Mouse (Mus musculus) erythroid progenitor cell, adult 5-6 weeks (primary cell): Measurements from ENCODE around the gene Gabrb3. TPM values are rescaled to one million over a fixed set of nuclear protein-coding genes. Genes with fewer than 3 reads are reported as not detected.

Source experiments
- ATAC-seq: replicated peaks from 2 replicates; pipeline ENCODE4 v1.8.0; 2016; ENCODE audit warnings: moderate number of reproducible peaks, mild to moderate bottlenecking, moderate TSS enrichment, inconsistent platforms; ENCODE audit not compliant: poor library complexity, low FRiP score, severe bottlenecking
- total RNA-seq, 2 experiments: library from RNA; stranded (forward) in 1 of 2; stranded (reverse) in 1 of 2; fragments of 150-400 nt in 1 of 2; fragments of 186-747, 209-891 nt in 1 of 2; gene quantifications; 2 replicates each; pipeline versions ENCODE4 v1.2.3 to v1.2.4; 2015 to 2017; ENCODE audit warnings: low replicate concordance in 2 of 2

Gabrb3 gene
- total RNA-seq, 2 experiments from 2014 or later: not detected

DNA sequence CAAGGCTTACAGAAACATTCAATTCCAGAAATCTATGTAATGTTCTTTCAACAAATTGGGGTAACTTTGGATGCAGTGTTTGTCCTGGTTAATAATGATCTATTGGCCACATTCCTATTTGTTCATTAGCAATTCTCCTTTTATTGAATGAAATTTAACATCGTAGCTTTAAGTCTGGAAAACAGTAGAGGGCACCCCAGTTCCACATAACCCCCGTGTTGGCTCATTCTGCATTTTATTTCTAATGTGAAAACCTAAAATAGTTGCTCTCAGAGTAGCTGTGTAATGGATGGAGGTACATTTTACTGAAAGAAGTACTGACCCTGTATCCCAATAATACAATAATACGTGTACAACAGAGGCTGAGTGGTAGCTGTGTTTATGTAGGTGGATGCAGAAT lies 93.5 kb downstream of the Gabrb3 start:
- no peak for ATAC-seq

DNA sequence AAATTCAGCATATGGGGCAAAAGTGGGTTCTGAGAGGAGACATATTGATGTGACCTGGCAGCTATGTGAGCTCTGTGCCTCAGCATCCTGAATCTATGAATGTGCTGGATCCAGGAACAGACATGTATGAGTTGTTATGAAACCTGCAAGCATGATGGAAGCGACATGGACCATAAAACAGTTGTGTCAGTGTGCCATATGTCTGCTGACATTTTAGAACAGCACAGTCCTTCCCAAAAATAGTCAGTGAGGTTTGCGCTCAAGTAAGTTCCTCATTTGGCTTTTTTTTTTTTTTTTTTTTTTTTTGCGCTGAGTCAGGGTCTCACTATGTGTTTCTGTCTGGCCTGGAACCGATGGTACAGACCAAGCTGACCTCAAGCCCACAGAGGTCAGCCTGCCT lies 110.0 kb downstream of the Gabrb3 start:
- ATAC-seq: no peak

DNA sequence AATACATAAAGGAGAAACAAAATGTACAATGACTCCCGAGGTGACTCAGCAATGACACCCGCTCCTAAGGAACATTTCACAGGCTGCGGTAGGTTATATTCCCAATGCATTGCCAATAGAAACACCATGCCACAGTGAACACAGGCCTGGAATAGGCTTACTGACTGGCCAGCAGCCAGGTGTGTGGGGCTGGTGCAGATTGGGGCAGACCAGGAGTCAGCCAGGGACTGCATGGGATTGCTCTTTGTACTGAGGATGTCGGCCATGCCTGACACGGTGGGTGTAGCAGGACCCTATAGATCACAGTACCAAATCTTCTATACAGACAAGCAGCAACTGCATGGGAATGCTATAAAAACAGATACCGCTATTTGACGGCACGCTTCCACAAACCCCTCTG lies 110.5 kb downstream of the Gabrb3 start:
- ATAC-seq: no peak

DNA sequence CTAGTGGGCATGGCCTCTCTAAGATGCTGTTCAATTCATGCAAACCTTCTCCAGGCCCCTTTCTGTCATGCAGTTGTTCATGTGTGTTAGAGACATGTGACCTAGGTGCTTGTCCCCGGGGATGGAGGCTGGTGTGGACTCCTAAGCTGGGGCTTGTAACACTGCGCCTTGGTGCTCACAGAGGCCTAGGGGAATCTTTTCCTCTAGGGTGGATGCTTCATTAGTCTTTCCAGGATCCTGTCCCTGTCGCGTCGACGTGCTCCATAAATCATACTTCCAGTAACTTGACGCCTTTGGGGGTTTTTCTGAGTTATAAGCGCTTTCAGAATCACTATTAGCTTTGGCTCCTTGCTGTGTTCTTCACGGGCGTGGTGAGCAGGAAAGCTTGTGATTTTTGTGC lies 113.2 kb downstream of the Gabrb3 start:
- no peak for ATAC-seq

DNA sequence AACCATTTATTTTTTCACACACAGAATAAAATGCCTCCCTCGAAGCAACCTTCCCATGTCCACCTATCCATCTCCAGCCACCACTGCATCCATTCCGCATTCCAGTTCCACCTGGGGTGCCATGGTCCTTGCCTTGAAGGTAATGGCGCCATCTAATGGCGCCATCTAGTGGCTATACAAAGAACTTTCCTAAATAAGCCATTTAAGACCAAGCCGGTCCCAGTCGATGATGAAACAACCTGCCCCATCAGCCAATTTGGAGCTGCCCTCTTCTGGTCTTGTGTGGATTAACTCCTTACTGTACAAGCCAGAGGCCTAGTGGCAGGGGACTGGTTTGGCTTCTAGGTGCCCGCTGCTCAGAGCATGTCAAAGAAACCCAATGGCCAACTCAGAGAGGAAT lies 119.1 kb downstream of the Gabrb3 start:
- ATAC-seq: no peak

DNA sequence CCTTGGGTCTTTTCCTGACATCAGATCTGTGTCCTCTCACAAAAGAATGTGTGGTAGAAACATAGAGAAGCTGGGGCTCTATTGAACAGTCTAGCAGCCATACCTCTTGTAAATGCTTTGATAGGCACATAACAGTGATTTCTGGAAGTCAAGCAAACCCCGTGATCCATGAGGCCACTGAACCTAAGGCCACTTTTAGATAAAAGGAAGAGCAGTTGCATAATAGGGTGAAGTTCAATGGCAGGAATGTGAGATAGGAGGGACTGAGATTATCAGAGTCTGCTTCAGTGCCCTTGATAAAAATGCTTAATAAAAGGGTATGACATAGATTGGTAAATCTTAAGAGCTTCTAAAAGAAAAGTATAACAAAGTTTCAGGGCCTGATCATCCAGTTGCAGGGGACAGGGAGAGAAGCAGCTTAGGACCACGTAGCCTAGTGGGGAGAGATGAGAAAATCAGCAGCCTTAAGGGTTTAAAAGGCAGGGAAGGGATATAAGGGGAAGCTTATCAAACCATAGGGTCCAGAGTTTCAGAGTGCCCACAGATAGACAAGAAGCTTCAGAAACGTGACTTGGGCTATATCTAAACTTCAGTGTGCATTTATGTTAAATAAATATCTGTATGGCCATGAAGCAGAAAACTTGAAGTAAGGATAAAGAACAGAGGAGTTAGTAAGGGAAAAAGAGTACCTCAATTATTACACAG lies 141.4 kb downstream of the Gabrb3 start:
- no peak for ATAC-seq

DNA sequence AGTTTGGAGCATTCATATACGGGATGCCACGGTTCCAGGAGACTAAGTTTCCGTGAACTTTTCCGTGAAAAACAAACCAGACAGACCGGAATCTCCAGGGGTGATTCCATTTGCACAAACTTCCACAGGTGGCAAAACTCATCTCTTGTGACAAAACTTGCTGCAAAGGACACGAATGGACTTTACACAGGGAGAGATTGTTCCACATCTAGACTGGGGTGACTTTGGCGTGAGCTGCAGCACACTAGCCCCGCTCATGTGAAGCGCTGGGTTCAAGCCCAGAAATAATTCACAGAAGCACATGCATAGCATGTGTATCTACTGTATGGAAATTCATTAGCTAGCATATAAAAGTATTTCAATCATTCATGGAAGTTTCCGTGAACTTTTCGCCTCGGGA lies 144.9 kb downstream of the Gabrb3 start:
- no peak for ATAC-seq

DNA sequence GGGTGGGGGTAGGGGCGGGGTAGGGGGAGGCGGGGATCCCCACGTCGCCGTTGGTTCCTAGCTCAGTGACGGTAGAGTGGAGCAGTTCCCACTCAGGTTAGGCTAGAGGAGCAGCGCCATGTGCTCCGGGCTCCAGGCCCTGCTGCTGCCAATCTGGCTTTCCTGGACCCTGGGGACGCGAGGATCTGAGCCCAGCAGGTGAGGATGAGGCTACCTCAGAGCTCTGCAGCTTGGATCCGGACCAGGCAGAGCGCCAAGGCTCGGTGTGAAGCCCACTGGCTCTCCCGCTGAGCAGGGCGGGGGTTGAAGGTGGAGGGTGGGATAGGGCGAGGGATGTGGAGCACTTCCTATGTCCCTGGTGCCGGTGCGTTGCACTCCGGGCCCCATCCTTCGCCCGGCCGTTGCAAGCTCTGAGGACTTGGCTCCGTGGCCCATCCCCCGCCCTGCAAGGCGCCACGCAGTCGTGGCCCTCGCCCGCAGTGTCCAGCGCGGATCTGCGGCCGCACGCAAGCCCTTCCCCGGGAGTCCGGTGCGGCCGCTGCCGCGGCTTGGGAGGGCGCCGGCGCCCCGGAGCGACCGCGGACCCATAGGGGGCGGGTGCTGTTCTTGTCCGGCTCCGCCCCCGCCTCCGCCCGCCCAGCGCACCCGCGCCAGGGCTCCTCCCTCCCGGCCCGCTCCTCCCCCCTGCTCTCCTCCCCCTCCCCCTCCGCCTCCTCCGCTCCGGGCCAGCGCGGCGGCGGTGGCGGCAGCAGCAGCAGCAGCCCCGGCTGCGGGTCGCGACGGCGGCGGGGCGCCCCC lies 171.2 kb downstream of the Gabrb3 start:
- ATAC-seq: no peak

DNA sequence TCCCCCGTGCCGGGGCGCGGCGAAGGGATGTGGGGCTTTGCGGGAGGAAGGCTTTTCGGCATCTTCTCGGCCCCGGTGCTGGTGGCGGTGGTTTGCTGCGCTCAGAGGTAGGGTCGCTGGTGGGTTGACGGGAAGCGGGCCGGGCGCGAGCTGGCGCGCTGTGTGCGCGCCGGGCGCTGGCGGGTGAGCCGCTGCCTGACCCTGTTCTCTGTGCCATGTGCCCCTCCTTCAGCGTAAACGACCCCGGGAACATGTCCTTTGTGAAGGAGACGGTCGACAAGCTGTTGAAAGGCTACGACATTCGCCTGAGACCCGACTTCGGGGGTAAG lies 171.7 kb downstream of the Gabrb3 start:
- no peak for ATAC-seq

DNA sequence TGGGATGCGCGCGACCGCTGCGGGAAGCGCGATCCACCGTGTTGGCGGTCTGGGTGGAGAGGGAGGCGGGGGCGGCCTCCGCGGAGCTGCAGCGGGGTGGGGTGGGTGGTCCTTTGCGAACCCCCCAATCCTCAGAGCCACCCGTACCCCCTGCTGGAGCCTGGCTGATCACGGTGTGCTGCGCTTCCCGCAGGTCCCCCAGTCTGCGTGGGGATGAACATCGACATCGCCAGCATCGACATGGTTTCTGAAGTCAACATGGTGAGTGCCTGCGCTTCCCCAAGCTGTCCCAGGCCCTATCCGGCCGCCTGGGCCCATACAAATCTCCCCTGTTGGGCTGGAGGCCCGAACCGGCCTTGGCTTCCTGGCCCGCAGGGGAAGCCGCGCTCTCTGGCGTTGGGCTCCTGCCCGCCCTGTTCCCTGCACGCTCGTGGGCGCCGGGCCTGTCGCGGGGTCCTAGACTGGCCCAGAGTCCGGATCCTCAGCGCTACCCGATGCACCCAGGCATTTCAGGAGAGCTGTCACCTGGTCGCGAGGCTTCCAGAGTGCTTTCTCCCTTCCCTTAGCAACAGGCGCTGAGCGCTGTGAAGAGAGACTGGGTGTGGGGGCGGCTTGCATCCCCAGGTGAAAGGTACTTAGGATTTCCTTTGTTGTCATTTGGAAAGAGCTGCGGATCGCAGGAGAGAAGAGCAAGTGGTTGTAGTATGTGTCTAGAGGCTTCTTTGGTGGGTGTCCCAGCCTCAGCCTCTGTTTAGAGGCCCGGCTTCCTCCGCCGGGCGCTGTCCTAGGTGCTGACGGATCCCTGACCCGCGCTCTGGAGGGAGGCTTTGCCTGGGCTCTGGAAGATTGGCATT lies 172.3 kb downstream of the Gabrb3 start:
- ATAC-seq: no peak

DNA sequence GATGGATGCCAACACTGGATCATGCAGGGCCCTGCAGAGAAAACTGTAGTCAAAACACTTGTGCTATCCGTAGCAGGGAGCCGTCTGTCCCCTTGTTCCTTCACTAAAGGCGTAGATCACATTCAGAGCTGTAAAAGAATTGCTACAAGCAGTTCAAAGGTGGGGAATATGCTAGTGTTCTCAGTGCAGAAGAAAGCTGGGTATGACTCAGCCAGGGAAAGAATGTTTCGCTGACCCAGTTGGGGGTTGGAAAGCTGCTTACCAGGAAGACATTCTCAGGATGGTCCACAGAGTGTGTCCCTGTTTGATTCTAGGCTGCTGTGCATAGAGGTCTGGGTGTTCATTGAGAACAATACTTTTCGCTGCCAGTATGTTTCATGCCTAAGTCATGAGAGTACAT lies 177.8 kb downstream of the Gabrb3 start:
- no peak for ATAC-seq

DNA sequence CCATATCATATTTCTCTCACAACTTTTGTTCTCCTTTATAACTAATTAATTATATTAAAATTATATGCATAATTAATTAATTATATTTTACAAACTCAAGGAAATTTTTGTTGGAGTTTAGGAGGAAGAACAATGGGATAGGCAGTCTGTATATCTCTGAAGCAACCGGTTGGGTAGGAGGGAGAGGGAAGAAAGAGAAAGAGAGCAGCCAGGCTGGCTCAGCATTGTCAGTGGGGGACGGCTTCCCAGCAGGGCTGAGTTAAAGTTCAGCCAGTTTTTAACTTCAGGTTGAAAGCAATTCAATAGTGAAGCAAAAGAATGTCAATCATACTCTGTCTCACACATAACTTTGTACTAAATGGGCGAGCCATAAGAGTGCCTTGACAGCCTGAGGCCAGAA lies 199.2 kb downstream of the Gabrb3 start:
- no peak for ATAC-seq

DNA sequence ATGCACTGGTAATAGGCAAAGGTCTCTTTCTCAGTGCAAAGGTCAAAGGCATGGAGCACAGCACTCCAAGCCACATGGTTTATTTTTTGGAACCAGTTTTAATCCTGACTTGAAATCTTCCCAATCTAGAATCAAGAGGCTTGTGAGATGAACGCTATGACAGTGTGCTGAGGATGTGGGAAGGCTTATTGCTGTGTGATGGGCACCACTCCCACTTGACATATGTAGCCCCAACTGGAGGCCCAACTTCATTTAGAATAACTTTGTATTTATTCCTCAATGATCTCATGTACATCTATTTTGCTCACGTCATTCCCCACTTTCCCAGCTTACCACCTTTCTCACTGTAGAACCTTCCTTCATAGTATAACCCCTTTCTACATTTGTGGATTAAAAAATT lies 200.5 kb downstream of the Gabrb3 start:
- no peak for ATAC-seq

DNA sequence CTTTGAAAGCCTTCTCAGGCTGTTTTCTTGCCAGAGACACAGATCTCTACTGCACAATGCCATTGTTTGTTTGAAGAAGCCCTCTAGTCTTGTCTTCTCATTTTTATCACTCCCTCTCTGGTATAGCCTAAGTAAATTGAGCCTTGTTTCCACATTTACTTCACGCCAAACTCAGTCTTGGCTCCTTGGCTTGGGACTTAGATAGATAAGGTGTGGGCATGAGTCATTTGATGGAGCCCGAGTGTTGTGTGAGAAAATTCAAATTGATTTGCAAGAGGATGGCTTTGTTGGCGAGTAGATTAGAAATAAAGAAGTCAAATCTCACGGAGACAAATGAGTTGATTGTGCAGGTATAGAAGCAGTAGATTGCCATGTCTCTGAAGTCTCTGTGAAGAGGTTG lies 204.2 kb downstream of the Gabrb3 start:
- ATAC-seq: no peak

DNA sequence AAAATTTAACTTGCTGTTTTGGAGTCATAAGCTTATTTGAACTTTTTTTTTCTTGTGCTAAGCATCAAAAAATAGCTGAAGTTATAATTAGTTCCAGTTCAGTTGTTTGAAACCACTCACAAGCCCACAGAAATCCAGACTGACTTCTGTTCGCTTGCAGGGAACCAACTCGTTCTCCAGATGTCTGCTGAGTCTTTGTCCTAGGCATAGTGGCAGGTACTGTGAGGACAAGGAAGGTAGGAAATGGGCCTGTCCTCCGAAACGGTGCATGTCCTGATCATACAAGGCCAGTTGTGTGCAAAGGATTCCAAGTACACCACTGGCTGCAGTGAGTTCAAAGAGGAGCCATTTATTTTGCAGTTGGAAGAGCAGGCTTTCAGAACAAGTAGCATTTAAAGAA lies 215.5 kb downstream of the Gabrb3 start:
- no peak for ATAC-seq

DNA sequence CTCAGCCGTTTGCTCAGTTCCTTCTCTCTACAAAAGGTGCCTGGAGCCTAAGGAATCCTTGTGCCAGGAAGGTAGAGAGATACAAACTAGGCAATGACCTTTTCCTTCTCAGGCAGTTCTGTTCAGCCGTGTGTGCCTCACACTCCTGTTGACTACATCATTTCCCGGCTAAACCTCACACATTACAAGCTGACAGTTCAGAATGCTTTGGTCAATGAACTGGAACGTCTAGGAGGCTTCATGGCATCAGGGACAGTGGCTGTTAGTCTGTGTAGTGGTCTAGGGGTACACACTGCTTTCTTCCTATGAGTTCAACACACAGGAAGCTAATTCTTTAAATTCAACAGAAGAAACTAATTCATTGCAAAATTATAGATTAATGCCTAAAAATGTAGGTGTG lies 216.2 kb downstream of the Gabrb3 start:
- no peak for ATAC-seq

DNA sequence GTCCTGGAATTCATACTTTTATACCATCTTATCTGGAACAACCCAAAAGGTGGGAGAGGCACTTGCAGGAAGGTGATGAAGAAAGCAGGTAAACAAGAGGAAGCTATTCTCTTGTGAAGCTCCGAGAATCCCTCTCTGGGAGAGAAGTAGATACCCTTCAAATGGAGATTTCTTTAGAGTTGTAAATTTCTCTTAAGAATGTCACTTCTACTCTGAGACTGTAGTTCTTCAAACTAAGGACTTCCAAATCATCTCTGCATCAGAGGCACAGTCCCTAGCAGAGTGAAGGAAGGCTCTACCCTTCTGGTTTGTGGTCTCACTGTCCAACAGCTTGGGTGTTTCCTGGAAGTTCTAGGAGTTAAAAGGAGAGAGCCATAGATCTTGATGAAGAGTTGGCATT lies 221.3 kb downstream of the Gabrb3 start:
- ATAC-seq: no peak

DNA sequence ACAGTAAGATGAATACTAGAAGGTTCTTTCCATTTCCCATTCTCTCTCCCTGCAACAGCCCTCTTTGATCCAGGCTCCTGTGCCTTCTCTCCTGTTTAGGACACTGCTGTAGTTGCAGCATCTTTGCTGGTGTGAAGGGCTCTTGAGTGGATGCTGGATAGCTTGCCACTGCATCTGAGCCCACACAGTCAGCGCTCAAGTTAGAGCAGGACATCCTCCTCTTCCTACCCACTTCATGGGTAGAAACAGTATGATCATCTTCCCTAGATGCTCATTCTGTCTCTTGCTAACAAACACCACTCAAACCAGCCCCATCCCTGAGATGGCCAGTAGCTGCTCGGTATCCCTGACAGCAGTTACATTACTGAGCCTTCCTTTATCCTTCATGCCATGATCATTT lies 227.9 kb downstream of the Gabrb3 start:
- ATAC-seq: no peak

DNA sequence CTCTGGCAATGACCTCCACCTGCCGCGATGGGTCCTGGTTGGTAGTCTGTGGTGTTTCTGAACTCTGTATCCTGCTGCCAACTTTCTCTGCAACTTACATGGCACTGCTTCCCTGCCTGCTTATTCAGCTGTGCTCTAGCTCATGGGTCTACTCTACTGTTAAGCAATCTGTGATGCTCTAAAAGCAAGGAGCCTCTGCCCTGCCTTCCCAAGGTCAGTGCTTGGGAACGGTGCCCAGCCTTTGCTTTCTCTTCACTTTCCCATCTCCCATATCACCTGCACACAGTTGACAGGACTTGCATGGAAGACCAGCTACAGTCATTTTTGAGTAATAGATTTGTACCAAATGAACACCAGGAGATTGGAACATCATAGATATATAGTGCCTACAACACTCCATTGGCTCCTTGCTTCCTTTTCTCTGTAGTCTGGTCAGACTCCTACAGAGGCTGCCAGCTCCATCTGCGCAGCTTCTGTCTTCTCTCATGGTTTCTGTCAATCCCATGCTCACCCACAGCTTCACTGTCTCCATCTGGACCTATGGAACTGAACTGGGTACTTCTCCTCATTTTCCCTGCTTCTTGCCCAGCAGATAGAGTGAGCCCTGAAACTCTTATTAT lies 228.8 kb downstream of the Gabrb3 start:
- ATAC-seq: no peak

DNA sequence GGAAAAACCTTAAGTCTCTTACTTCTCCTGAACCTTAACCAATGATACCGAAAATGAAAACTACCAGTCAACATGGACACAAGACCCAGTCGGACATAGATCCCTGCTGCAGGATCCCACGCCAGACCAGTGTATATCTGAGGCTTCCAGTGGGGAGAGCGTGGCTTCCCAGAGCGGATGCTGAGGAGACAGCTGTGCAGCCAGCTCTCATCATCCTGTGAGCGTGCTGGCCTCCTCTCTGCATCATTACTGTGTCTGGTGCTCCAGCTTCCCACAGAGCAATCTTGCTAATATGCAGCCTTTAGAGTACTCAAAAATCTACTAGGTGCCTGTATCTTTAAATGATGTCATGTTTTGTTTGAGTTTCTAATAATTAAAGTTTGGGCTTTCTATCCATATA lies 257.9 kb downstream of the Gabrb3 start:
- no peak for ATAC-seq
